Mouse (Mus musculus) colon, adult 2 months (tissue): ENCODE data around the gene Slco4c1. TPM values are rescaled to one million over a fixed set of nuclear protein-coding genes. Genes with fewer than 3 reads are reported as not detected.

ENCODE experiments used
- polyA plus RNA-seq: library from polyadenylated mRNA; depleted of rRNA; stranded (reverse); fragments of >200 nt; gene quantifications from 2 replicates; pipeline ENCODE4 v1.2.3, GENCODE M21; 2012; rRNA removed

The Slco4c1 gene
- 0.06 TPM in 1 of 2 replicates, not detected in the other for polyA plus RNA-seq

DNA sequence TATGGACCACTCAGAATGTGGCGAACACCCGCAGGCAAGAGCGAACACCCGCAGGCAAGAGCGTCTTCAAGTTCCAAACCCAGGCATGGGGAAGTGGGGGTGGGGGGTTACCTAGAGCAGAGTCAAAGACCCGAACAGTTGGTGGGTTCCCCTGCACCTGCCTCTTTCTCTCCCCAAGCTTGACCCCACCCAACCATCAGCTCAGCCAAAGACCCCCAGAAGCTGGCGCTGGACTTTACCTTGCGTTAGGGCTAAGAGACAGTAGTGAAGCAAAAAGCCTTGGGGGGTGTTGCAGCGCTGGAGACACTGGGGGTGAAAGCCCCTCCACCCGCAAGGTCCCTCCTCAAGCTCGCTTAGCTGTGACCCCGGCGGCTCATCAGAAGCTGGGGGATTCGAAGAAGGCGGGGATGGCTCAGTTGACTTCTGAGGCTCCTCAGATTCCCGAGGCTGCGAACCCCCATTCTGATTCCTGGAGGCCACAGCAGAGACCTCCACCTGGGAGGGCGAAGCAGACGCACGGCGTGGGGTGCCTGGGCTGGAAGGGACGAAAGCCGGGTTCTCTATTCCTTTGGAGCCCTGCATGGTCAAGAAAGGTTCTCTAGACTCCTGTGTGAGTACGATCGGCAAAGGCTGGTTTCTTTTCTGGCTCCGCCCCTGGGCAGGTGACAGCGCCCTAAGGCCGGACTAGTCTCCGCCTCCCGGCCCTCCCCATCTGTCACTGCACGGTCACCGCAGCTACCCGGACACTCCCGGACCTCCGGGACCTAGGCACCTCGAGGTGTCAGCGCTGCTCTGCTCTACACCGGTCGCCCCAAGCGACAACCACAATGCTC is at the start of gene Slco4c1:
Slco4c1 (minus strand) TSS at position 644 of the 833 bp plus-strand sequence.

